Mouse (Mus musculus) spleen, postnatal 4 days (tissue): ENCODE data around the gene Gal3st1.

Experiments
- DNase-seq, 2 experiments: peaks; one replicate each; pipeline ENCODE4 v3.0.0; 2022; ENCODE audit warnings: low spot score in 2 of 2

Gene Gal3st1

DNA sequence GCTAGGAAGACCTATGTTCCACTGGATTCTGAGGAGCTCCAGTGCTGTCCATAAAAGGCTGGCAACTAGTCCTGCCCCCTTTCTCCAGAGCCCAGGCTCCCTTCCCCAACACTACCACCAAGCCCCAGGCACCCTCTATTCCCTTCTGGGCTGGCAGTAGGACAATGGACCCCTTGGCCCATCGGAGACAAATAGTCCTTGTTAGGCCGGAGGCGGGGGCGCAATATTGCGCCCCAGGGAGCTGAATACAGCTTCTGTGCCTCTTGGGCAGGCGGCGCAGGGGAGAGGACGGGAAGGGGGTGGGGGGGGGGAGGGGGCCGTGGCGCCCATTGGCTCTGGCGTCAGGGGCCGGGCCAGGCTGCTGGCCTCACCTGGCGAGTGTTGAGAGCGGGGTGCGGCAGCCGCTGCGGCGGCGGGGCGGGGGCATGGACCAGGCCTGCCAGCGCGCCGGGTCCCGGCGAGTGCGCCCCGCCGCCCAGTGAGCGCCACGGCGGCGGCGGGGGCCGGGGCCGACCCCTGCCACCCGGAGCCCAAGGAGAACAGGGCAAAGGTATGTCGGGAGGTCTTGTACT lies at the start of gene Gal3st1:
Gene Gal3st1 (plus strand): TSS at position 346 of the 572 bp plus-strand sequence.
- no peak for DNase-seq

DNA sequence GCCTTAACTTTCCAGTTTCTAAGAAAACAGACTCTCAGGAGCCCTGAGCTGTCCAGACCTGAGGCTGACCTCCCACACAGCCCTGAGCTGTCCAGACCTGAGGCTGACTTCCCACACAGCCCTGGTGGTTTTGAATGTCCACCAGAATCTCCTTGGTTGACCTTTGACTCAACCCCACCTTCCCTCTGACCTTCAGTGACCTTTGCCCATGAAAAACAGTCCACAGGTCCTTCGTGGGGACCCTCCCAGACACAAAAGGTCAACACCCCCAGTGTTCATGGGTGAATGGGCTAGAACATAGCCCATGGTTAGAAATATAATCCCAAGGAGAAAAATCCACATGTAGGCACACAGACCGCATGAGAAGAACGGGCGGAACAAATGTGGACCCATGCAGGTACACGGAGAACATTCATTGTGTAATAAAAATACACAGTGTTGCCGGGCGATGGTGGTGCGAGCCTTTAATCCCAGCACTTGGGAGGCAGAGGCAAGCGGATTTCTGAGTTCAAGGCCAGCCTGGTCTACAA lies 49.6 kb upstream of the Gal3st1 start:
- DNase-seq: peak in 1 of 2 experiments; percentile 40

DNA sequence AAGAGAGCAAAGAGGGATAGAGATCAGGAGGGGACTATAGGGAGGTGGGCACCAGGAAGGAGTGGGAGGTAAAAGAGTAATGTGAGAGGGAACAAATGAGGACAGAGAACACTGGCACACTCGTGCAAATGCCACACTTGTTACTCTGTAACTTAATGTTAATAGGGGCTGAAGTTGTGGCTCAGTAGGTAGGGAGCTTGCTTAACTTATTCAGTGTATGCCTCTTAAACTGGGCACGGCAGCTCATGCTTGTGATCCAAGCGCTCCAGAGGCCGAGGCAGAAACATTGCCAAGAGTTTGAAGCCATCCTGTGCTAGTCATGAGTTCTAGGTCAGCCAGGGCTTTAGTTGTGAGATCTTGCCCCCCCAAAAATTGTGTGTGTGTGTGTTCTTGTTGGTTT lies 48.3 kb upstream of the Gal3st1 start:
- peak; percentile 3 to 41 for DNase-seq

DNA sequence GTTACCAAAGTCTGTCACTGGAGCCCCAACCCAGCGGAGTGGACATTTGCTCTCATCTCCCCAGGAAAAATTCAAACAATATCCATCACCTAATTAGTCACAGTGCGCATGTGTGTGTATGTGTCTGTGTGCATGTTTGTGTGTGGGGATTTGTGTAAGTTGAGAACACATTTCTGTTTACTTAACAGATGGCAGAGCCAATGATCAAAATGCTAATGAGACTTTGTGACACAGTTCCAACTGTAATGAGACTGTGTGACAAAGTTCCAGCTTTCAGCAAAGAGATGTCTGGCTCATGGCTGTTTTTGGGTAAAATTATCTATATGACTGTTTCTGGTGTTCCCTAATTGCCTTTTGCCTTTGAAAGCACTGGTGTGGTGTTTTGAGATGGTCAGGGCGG lies 47.1 kb upstream of the Gal3st1 start:
- no peak for DNase-seq

DNA sequence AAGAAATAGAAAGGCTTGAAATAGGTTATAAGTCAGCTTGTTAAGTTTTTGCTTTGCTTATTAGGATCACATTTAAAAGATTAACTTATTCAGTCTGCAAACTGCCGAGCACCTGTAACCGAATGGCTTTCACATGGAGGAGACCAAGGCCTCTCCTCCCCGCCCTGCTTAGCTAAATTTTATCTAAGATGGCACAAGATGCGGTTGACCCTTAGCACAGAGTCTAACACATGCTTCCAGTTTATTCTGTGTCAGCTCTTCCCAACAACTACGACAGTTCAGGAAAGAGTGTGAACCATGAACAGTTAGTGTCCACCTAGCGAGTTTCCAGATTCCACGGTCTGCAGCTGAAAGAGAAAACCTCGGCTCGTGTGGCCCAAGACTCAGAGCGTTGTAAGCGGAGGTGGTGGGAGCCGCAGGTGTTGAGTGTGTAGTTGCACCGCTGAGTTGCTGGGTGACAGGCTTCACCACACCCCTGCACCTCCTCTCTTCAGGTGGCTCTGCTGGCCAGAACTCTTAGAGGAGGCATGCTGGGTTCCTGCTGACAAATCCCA lies 46.0 kb upstream of the Gal3st1 start:
- no peak for DNase-seq

DNA sequence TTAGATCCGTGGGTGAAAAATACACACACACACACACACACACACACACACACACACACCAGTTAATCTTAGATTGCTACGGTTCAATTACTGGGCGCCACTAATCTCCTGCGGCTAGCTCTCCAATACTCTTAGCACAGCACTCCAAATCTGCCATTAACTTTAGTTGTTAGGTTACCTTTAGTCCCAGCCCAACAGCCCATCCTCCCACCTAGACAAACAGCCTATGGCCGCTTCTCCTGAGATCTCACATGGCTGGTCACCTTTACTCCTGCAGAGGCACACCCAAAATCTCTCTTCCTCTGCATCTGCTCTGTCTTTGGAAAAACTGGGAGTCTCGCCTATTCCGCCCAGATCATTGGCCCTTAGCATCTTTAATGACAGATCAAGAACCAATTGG lies 42.1 kb upstream of the Gal3st1 start:
- DNase-seq: peak in 1 of 2 experiments; percentile 25

DNA sequence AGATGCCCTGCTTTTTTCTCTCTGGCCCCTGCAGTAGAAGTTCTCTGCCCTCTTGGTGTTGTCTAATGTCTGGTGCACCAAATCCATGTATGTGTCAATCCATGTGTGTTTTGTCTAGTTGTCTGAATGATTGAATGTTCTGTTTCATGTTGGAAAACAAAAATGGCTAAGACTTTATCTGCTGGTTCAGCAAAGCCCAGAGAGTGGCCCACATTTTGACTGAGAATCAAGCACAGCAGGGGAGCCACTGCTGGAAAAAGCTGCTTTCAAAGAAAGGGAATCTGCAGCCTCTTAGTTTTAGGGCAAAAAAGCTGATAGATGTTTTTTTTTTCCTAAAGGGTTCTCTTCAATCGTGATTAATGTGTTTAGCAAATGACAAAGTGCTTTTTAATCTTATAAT lies 37.0 kb upstream of the Gal3st1 start:
- peak in 1 of 2 experiments; percentile 23 for DNase-seq

DNA sequence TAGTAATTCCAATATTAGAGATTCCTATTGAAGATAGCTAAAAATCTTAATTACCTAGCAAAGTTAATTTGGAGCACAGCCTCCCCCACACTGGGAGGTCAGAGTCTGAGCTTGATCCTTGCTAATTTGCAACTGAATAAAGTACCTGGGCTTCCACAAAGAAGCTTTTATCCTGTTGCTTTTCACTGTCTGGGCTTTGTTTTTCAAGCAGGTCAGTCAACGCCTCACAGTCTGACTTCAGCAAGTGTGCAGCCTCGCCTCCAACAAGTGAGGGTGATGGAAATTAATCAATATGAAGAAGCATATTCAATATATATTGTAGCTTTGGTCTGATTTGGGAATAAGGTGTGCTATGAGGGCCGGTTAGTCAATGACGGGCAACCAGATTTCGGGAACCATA lies 28.6 kb upstream of the Gal3st1 start:
- peak in 1 of 2 experiments; percentile 9 for DNase-seq

DNA sequence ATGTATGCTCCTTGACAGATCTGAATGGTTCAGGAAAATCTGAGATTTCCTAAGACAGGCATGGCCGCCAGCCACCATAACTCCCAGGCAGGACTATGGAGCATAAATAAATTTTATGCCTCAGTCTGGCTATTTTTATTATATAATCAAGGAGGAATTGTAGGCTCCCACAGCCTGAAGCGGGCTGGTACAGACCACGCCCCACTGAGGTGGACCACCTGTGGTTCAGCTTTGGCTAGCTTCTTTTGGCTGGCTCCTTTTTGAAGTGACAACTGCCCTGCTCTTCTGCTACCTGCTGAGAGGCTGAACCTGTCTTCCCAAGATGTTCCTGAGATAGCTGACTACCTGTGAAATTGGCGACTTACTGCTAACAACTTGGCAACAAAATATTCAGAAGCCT lies 28.1 kb upstream of the Gal3st1 start:
- peak in 1 of 2 experiments; percentile 29 for DNase-seq

DNA sequence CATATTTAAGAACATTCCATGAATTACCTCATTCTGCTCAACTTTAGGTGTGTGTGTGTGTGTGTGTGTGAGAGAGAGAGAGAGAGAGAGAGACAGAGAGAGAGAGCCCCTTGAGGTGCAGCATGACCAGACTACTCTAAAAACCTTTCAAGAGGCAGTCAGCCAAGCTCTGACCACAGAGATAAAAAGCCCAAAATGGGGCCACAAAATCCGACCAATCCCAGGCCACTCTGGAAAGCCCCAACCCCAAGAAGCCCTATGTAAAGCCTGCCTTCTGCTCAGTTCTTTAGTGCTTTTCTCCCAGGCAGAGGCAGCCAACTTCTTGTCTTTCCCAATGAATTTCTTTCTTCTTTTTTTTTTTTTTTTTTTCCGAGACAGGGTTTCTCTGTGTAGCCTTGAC lies 22.5 kb upstream of the Gal3st1 start:
- peak in 1 of 2 experiments; percentile 33 for DNase-seq

DNA sequence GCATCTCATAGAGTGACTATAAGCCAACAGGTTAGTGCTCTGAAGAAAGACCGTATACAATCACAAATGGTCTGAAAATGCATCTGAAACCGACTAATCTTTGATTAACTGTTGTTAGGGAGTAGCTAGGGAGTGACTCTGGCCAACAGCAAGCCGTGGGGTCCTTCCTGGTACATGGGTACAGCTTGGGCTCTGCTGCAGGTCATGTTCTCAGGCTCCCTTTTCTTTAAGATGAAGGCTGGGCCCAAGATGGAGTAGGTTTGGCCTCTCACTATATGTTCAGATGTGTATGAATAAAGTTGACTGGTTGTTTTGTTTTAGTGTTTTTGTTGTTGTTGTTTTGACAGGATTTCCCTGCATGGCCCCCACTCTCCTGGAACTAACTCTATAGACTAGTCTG lies 21.7 kb upstream of the Gal3st1 start:
- peak in 1 of 2 experiments; percentile 45 for DNase-seq

DNA sequence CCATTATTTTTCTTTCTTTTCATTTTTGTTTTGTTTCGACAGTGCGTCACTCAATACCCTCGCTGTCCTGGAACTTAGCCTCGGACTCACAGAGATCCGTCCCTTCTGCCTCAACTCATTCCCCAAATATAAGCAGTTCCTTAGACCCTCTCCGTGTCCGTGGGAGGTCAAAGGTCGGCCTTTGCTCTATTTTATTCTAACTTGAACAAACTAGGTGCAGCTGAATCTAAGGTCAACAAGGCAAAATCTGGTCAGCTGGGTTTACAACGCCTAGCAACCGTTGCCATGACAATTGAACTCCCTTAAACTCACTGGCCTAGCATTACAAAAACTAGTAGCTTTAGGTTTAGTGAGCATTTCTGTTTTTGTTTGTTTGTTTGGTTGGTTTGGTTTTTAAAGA lies 20.3 kb upstream of the Gal3st1 start:
- DNase-seq: peak in 1 of 2 experiments; percentile 54

DNA sequence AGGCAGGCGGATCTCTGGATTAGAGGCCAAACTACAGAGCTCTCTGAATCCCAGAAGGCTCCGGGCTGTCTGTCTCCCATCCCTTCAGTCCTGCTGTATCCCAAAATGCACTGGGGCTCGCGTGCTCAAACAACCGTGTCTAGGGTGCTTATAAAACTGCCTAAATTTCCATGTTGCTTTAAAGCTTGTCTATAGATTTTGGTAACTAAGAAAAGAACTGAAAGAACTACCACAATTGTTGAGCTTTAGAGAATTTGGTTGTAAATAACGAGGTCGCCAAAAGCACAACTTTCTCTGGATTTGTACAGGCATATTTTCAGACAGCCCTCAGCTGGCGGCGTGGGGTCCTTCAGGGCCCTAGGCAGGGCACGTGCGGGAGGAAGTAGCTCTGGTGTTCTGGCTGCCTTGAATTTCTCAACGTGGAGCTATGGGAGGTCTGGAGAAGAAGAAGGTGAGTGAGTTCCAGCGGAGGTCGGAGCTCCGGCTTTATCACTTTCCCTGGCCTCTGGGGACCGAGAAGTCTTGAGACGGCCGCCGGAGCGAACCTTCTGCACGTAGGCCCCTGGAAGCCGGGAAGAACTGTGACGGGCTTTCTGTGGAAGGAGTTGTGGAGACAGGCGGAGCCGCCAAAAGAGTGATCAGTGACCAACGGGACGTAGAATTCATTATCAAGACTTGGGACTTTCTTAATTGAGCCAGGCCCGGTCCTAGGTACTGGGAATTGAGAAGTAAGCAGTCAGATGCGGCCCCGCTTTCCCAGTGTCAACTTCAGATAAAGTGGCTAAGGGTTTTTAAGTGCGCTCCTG lies 19.6 kb upstream of the Gal3st1 start, which contains the start of gene Pes1:
Gene Pes1 (plus strand): TSS at position 366 of the 806 bp plus-strand sequence.
- DNase-seq: peak; percentile 70 to 84

DNA sequence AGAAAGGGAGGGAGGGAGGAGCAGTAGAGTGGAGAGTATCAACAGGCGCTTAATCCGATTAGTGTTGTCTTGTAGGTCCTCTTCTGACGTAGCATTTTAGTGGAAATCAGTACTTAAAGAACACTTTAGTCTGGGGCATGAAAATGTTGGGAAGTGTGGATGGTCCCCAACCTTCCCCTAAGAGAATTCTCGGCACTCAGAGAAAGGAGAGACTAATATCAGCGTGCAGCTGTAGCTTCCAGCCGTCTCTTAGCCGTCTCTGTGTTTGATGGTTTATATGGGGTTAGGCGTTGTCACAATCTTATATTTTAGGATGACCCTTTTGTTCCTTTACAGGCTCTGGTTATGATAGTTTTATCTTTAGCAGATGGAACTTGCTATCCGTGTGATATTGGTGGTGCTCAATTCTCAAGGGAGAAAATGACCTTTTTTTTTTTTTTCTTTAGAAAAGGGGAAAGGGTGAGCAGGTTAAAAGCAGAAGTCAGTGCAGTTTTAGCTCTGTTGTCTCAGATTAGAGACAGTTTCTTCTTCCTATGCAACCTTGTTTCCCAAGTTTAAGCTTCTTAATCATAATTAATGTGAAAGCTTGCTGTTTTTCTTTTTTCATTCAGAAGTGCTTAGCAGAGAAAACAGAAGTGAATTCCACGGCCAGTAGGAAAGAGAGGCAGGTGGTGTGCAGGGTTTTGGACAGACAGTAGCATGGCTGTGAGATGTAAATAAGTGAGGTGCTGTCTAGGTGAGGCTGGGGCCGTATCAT lies 18.8 kb upstream of the Gal3st1 start:
- peak in 1 of 2 experiments; percentile 49 for DNase-seq

DNA sequence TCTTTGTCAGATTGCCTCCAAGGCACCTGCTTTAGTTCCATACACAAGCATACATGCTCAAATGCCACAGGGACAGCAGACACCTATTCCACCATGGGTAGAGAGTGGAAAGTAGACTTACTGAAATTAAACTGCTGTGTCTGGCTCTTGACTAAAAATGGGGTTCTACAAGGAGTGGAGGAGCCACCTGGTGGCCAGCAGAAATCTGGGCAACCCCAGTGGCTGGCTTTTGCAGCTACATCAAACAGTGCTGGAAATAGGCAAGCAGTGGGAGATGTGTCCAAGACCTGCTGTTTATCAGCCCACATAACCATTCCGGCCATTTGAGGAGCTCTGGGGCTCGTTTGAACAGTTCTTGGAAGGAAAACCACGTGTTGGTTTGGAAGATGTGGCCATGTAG lies 13.6 kb upstream of the Gal3st1 start:
- DNase-seq: peak in 1 of 2 experiments; percentile 56

DNA sequence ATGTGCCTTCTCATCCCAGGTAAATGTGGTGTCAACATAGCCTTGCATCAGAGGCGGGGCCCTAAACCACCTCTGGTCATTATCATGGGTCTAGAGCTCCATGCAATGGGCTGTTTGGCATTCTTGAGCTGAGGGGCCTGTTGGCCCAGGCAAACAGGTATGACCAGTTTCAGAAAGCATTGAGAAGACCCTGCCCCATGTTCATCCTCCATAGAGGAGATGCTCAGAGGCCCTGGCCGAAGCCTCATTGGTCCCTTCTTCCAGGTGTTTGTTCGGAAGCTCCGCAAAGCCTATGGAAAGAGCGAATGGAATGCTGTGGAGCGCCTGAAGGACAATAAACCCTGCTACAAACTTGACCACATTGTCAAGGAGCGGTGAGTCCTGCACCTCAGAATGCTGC lies 13.1 kb upstream of the Gal3st1 start:
- DNase-seq: peak in 1 of 2 experiments; percentile 58

DNA sequence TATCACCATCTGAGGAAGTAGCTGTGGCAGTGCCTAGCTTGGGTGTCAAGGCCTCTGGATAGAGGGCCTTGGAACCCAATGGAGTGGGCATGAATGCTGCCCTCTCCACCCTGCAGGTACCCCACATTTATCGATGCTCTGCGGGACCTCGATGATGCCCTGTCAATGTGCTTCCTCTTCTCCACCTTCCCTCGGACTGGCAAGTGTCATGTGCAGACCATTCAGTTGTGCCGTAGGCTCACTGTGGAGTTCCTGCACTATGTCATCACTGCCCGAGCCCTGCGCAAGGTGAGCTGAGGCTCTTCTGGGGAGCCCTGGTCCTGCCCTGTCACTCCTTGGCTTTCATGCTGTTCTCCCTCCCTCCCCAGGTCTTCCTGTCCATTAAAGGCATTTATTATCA lies 10.4 kb upstream of the Gal3st1 start:
- peak in 1 of 2 experiments; percentile 52 for DNase-seq

DNA sequence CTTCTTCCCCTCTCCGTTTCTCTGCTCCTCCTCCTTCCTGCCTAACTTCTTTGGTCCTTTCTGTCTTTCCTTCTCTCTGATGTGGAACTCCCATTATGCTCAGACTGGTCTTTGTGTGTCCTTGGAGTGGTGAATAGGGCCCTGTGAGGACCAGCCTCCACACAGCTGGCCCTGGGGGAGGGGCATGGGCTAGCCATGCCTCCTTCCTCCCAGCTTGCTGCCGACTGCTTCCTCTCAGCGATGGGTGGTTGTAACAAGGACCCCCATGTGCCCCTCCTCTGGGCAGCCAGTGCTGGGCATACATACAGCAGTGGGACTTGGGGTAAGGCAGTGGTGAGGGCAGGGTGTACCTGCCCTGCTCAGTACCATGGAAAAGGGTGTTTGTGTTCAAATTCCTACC lies 9.1 kb upstream of the Gal3st1 start:
- DNase-seq: no peak

DNA sequence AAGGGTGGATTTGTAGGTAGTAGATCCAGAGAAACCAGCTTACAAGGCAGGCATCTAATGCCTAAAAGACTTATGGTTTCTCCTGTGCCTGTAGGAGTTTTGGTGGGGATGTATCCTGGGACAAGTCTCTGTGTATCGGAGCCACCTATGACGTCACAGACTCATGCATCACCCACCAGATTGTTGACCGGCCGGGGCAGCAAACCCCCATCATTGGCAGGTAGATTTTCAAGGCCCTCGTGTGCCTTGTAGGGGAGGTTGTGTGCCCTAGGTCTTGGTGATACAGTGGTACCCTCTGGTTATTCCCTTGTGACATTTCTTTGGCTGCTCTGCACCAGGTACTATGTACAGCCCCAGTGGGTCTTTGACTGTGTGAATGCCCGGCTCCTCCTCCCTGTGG lies 6.8 kb upstream of the Gal3st1 start, which contains the start of gene 4930556J24Rik:
Gene 4930556J24Rik (minus strand): TSS at position 101 of the 400 bp plus-strand sequence.
- no peak for DNase-seq

DNA sequence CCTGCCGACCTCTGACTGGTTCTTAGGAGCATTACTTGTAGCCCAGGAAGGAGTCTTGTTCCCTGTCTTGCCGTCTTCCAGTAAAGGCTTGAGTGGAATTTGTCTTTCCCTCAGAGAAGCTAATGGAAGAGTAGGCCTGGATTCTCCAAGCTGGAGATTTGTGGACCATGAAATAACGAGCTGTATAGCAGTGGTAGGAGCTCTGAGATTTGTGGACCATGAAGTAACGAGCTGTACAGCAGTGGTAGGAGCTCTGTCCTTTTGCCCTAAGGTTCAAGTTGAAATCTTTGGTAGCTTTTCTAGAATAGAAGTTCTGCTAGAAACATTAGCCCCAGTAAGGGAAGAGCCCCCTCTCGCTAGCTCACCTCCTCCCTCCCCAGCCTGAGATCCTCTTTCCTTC lies 5.0 kb upstream of the Gal3st1 start:
- no peak for DNase-seq

DNA sequence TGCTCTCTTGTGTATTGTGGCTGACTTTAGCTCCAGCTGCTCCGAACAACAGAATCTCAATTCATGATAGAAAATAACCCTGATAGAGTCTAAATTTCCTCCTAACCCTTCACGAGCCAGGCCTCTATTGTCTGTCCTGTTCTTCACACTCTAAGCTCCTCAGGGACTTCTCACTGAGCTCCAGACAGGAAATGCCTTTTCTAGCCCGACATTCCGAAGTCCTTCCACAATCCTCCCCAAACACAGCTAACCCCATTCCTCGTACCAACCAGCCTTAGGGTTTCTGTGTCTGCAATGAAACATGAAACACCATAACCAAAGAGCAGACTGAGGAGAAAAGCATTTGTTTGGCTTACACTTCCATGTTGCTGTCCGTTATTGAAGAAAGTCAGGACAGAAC lies 1.9 kb upstream of the Gal3st1 start:
- DNase-seq: no peak
